Mouse (Mus musculus) liver, postnatal 0 days (tissue): ENCODE measurements around the gene Capzb. TPM values are rescaled to one million over a fixed set of nuclear protein-coding genes. Genes with fewer than 3 reads are reported as not detected.

Experiments used
- ATAC-seq: fragments of 200-750 bp; cut with Nextera tagmentation; 2 replicates; pipeline ENCODE4 v1.8.0; 2017; ENCODE audit warnings: mild to moderate bottlenecking, moderate library complexity
- DNase-seq: peaks from one replicate; pipeline ENCODE4 v3.0.0-alpha.2; 2016
- H3K27ac ChIP-seq: fragments of 300-500 bp; sonication (generic); 2 replicates; pipeline ENCODE4 v1.5.1; 2014; ENCODE audit warnings: antibody characterized with exemption, moderate library complexity, mild to moderate bottlenecking, low read depth
- H3K27me3 ChIP-seq: fragments of 300-500 bp; sonication (generic); 2 replicates; pipeline ENCODE4 v1.6.1; 2014; ENCODE audit warnings: low read length, control low read depth, mixed read lengths; ENCODE audit not compliant: insufficient read depth
- H3K36me3 ChIP-seq: fragments of 300-500 bp; sonication (generic); replicated peaks from 2 replicates; pipeline ENCODE4 v1.6.1; 2014; ENCODE audit warnings: mild to moderate bottlenecking, control low read depth, low read length, moderate library complexity, mixed read lengths; ENCODE audit not compliant: insufficient read depth
- H3K4me1 ChIP-seq: fragments of 300-500 bp; sonication (generic); 2 replicates; pipeline ENCODE4 v1.6.1; 2014; ENCODE audit warnings: antibody characterized with exemption, mild to moderate bottlenecking, control low read depth; ENCODE audit not compliant: insufficient read depth
- H3K4me2 ChIP-seq: fragments of 300-500 bp; sonication (generic); 2 replicates; pipeline ENCODE4 v1.6.1; 2014; ENCODE audit warnings: low read depth, mild to moderate bottlenecking, low read length, moderate library complexity, mixed read lengths
- H3K4me3 ChIP-seq: fragments of 300-500 bp; sonication (generic); 2 replicates; pipeline ENCODE4 v1.5.1; 2014; ENCODE audit warnings: low read depth, low read length
- H3K9ac ChIP-seq: fragments of 300-500 bp; sonication (generic); replicated peaks from 2 replicates; pipeline ENCODE4 v1.6.1; 2014; ENCODE audit warnings: mild to moderate bottlenecking, moderate library complexity
- H3K9me3 ChIP-seq: fragments of 300-500 bp; sonication (generic); 2 replicates; pipeline ENCODE4 v1.6.1; 2016; ENCODE audit warnings: mild to moderate bottlenecking, control low read depth, low read length, mixed read lengths
- CTCF ChIP-seq: sonication (generic); IDR thresholded peaks from 2 replicates; pipeline ENCODE4 v1.5.1; 2016; ENCODE audit warnings: antibody characterized with exemption, low read depth
- EP300 ChIP-seq: IDR thresholded peaks from 2 replicates; pipeline ENCODE4 v1.6.1; 2016; ENCODE audit warnings: antibody characterized with exemption, low read depth, mild to moderate bottlenecking
- WGBS: fragments of 180-500 bp; shearing (Covaris S2); extraction: QIAGEN DNeasy Blood & Tissue Kit; methylation state at CpG from one replicate; pipeline ENCODE4 v1.1.7; 2014; ENCODE audit not compliant: insufficient replicate concordance; 5-methylcytosine and 5-hydroxymethylcytosine counted together
- polyA plus RNA-seq: library from polyadenylated mRNA; unstranded; fragments of >200 nt; fragmentation: Nextera tagmentation; extraction: Ambion mirVana; gene quantifications from 2 replicates; pipeline ENCODE4 v1.2.1, GENCODE M21; 2015

The Capzb gene
- polyA plus RNA-seq, 1 experiment from 2014 or later = 143 TPM

DNA sequence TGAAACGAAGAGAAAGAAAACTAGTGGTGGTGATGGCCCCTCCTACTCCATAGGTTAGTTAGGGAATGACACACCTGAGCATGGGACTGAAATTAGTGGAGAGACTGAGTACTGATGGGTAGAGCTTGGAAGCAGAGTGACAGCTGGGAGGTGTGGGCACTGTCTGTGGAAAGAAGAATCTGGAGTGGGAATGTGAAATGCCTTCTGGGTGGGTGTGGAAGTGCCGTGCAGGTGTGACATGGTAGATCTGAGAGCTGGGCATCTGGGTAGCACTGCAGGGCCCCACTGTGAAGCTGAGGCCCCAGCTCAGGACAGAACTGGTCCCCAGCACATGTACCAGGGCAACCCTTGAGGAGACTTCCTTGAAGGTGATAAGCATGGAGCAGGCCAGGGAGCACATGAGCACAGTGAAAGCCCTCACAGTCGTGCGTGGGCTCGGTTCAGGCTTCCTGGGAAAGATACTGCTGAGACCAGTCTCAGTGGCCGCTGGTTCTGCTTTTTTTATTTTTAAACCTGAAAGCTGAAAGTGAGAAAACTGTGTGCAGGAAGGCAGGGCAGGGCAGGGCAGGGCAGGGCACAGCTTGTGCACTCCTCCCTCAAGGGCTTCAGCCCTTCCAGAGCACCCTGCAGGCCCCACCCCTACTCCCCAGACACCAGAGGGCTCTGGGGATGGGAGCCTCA, 66.1 kb downstream of the Capzb start:
- Histone ChIP-seq H3K9me3 (no peaks in the 10 kb centered on the region), H3K4me2 (no peak overlapping the region), H3K4me3 (no peak overlapping the region), H3K36me3 (peaks cover 58% of the 10 kb centered on the region), H3K27ac (no peak overlapping the region), H3K4me1 (no peaks in the 10 kb centered on the region), H3K27me3 (no peaks in the 10 kb centered on the region), H3K9ac (no peak overlapping the region)
- DNase-seq (no peak), ATAC-seq (no peak)
- TF ChIP-seq EP300 (no peak), CTCF (no peak)
- 67% methylated on average over 6 of the region's 6 CpGs for WGBS

DNA sequence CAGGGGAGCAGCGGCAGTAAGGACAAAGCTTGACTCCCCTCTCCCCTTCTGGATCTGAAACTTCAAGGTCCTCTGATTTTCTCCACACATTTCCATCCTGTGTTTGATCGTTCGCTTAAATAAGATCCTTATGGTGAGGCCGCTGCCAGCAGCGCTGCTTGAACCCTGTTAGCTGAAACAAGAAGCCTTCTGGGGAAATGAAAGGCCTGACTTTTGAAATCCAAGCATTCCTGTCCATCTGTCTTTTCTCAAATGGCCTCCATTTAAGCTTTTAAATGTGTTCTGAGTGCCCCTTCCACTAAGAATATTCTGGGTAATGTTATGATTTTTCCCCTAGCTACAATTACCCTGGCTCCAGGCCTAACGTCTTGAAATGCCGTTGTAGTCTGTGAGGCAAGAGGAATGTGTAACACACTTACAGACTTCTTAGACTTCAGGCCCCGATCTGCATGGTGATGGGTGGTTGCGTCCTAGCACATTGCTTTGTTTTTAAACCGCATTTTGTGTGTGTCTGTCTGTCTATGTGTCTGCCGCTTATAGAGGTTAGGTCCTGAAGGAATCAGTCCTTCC, 66.7 kb downstream of the Capzb start:
- Histone ChIP-seq H3K4me2 (no peak overlapping the region), H3K9me3 (no peaks in the 10 kb centered on the region), H3K27me3 (no peaks in the 10 kb centered on the region), H3K4me3 (no peak overlapping the region), H3K4me1 (no peaks in the 10 kb centered on the region), H3K36me3 (peaks cover 65% of the 10 kb centered on the region), H3K9ac (no peak overlapping the region), H3K27ac (no peak overlapping the region)
- TF ChIP-seq CTCF = no peak
- TF ChIP-seq EP300 = no peak
- ATAC-seq (no peak), DNase-seq (no peak)
- 85% methylated on average over 11 of the region's 11 CpGs for WGBS

DNA sequence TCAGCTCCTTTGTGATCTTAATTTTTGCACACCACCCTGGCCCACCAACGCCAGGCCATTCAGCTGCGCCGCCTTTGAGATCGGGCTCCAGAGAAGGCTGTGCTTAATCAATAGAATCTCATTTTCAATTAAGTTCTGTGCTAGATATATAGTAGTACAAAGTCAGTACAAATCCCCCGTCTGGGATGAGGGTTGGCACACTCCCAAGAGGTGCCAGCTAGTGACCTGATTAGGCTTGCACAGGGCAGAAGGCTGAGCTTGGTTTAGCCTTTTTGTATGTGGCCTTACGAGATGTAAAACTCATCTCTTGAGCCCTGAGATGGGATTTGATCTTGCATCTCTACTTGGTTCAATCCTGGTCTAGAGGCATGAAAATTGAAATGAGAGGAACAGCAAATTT, 70.3 kb downstream of the Capzb start:
- ATAC-seq (no peak), DNase-seq (no peak)
- Histone ChIP-seq H3K4me2 (no peak overlapping the region), H3K4me3 (no peak overlapping the region), H3K9ac (no peak overlapping the region), H3K27me3 (no peaks in the 10 kb centered on the region), H3K4me1 (no peaks in the 10 kb centered on the region), H3K36me3 (peaks cover 66% of the 10 kb centered on the region), H3K27ac (no peak overlapping the region), H3K9me3 (no peaks in the 10 kb centered on the region)
- TF ChIP-seq EP300 = no peak
- no peak for TF ChIP-seq CTCF
- WGBS = 90% methylated on average over 6 of the region's 6 CpGs

DNA sequence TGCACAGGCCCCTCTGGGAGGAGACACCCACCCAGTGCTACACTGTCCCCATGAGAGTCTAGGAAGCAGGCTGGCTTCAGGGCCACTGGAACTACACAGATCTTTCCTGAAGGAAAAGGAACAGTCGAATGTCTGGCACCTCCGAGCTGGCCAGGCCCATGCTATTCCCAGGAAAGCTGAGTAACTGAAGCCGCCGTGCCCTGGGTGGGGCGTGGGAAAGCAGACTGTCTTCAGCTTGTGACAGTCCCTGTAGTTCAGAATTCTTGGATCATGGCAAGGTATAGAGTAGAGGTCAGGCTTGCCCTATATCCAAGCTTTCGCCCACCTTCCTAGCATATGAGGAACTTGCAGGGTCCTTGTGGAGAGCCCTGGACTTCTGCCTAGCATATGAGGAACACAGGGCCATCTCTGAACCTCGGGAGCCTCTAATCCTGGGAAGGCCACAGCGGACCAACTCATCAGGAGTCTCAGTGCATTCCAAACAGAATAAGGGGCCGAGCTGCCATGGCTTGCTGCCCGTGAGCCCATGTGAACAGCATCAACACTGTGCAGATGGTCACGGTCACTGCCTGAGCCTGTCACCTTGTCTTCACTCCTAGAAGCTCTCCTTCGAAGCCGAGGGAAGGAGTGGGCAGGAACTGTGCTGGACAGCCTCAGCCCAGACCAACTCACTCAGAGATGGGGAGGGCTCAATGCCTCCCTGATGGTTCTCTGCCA, 73.2 kb downstream of the Capzb start:
- WGBS = 81% methylated on average over 13 of the region's 13 CpGs
- TF ChIP-seq EP300 (no peak), CTCF (no peak)
- H3K4me2 ChIP-seq = no peak overlapping the region
- no peak overlapping the region for H3K27ac ChIP-seq
- no peaks in the 10 kb centered on the region for H3K4me1 ChIP-seq
- no peak overlapping the region for H3K9ac ChIP-seq
- peaks cover 54% of the 10 kb centered on the region for H3K36me3 ChIP-seq
- H3K27me3 ChIP-seq = no peaks in the 10 kb centered on the region
- ATAC-seq = no peak
- H3K4me3 ChIP-seq = no peak overlapping the region
- DNase-seq = no peak
- no peaks in the 10 kb centered on the region for H3K9me3 ChIP-seq

DNA sequence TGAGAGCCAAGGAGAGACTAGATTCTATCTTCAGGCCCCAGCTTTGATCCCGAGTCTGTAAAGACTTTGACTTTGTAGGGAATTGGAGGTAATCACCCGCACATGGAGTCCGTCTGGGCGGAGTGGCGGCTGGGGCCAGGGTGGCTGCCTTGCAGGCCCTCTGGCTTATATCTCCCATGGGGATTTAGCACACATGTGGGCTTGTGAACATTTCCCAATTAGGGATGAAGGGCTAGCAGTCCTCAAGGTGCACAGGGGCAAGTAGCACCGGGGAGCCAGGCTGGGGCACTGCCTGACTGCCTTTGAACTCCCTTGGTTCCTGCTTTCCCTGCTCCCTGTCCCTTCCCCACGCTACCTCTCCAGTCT, 73.8 kb downstream of the Capzb start:
- 85% methylated on average over 7 of the region's 7 CpGs for WGBS
- Histone ChIP-seq H3K4me2 (no peak overlapping the region), H3K9me3 (no peaks in the 10 kb centered on the region), H3K27me3 (no peaks in the 10 kb centered on the region), H3K36me3 (peaks cover 49% of the 10 kb centered on the region), H3K4me1 (no peaks in the 10 kb centered on the region), H3K4me3 (no peak overlapping the region), H3K27ac (no peak overlapping the region), H3K9ac (no peak overlapping the region)
- TF ChIP-seq CTCF = no peak
- TF ChIP-seq EP300 = no peak
- ATAC-seq = no peak
- no peak for DNase-seq

DNA sequence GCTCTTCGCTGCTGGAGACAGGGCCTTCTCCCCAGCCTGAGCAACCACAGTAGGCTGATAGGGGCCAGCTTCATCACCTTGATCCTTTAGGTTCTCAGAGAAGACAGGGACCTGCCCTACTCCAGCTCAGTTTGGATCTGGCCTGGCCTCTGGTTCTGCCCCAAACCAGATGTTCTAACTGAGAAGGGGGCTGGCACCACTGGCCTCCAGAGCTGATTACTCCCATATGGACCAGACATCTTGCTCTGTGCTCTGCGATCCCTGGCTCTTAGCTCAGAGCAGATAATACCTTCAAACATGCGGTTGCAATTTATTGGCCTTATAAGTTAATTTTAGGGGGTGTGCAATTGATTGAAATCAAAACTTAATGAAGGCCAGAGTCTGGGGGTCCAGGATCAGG, 74.6 kb downstream of the Capzb start:
- Histone ChIP-seq H3K27ac (no peak overlapping the region), H3K4me2 (no peak overlapping the region), H3K9ac (no peak overlapping the region), H3K27me3 (no peaks in the 10 kb centered on the region), H3K36me3 (peaks cover 41% of the 10 kb centered on the region), H3K9me3 (no peaks in the 10 kb centered on the region), H3K4me3 (no peak overlapping the region), H3K4me1 (no peaks in the 10 kb centered on the region)
- DNase-seq = no peak
- no peak for TF ChIP-seq EP300
- no peak for TF ChIP-seq CTCF
- 79% methylated on average over 3 of the region's 3 CpGs for WGBS
- ATAC-seq = no peak
